Mouse (Mus musculus): ENCODE measurements around the gene Mdm4.
"Not testable (repeated sequence)": the region's sequence is repeated elsewhere in the genome, so short reads cannot be mapped to it uniquely, and the experiment has no call there.

DNA sequence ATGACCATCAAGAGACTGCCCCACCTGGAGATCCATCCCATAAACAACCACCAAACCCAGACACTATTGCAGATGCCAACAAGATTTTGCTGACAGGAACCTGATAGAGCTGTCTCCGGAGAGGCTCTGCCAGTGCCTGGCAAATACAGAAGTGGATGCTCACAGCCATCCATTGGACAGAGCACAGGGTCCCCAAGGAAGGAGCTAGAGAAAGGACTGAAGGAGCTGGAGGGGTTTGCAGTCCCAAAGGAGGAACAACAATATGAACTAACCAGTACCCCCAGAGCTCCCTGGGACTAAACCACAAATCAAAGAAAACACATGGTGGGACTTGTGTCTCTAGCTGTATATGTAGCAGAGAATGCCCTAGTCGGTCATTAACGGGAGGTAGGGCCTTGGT is 6.6 kb downstream of the Mdm4 start:
- TF ChIP-seq CTCF, EP300 (IDR thresholded peaks at IDR 0.05; ENCODE audit: low read depth): not testable (repeated sequence)
